Mouse (Mus musculus): ENCODE results near the gene Naxd.

The Naxd gene

GRCm38 (mm10) chr8:11556691-11557423 is 59.6 kb downstream of the Naxd start:
- peak; percentile 16 to 30 for DNase-seq (ENCODE audit: low spot score in 2 of 2)

DNA sequence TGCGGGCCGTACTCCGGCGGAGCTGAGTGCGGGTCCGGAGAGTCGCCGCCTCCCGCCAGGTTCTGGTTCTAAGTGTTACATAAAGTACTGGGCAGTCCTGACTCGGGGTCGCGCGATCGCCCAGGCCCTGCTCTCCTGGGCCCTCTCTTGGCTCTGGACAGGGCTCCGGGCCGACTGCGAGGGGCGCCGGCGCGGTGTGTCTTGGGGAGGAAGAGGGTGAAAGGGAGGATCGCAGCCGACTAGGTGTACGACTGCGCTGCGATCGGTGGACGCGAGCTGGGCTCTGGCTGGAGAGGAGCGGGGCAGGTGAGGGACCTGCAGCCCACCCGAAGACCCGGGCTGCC is 60.1 kb downstream of the Naxd start:
- peak in 1 of 2 experiments; percentile 24 for DNase-seq (ENCODE audit: low spot score in 2 of 2)

GRCm38 (mm10) chr8:11557768-11558629 is 60.7 kb downstream of the Naxd start:
- DNase-seq (ENCODE audit: low spot score in 2 of 2) = peak; percentile 94 to 96

DNA sequence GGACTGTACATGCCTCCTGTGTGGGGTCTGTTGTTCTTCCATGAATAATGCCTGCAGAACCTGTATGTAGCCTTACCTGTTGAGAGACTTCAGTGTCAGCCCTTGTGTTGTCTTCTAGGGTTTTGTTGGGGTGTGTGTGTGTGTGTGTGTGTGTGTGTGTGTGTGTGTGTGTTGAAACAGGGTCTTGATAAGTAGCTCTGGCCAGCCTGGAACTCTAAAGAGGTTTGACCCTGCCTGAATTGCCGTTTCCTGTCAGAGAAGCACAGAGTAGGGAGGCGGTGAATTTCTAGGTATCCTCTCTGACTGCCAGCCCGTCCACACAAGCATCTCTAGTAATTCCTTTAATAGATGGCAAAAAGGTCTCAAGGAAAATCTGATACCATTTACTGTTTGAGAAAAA is 62.2 kb downstream of the Naxd start:
- DNase-seq (ENCODE audit: low spot score in 2 of 2) = no peak

DNA sequence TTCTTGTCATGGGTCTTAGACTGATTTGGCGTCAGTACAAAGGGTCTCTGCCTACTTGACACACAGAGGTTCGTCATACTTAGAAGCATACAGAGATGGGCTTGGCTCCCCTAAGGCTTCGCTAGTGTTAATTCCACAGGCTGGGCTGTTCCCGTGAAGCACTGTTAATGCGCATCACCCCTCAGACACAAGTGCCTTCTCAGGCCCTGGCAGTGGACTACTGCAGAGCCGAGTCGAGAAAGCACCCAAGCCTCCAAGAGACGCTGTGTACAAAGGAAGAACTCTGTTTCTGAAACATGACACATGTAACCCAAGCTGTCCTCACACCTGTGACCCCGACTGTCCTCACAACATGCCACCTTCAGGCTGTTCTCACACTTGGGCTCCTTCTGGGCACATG is 62.9 kb downstream of the Naxd start:
- DNase-seq (ENCODE audit: low spot score in 2 of 2) = no peak

DNA sequence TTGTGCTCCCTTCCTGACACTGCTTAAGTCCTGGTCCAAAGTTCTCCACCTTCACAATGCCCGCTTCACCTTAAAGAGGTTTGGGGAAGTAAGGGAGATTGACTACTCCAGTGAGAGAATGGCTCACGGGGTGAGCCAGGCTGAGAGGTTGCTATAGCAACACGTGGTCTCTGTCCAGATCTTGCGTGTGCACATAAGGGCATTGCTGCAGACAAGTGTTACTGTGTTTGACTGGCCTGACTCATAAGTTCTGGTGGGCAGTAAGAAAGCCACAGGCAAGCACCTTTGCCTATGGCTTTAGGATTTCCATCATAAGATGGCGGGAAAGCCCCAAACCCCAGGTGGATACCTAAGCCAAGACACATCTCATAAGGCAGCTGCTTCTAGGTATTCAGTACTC is 66.9 kb downstream of the Naxd start:
- DNase-seq (ENCODE audit: low spot score in 2 of 2) = no peak

Measured in right cerebral cortex, postnatal 36 days (tissue).